Mouse (Mus musculus): ENCODE data around the gene Cenps. TPM values are rescaled to one million over a fixed set of nuclear protein-coding genes. Genes with fewer than 3 reads are reported as not detected.
"Not testable (repeated sequence)": the region's sequence is repeated elsewhere in the genome, so short reads cannot be mapped to it uniquely, and the experiment has no call there.

The Cenps gene
- polyA plus RNA-seq, 1 experiment, result 5.4 TPM

DNA sequence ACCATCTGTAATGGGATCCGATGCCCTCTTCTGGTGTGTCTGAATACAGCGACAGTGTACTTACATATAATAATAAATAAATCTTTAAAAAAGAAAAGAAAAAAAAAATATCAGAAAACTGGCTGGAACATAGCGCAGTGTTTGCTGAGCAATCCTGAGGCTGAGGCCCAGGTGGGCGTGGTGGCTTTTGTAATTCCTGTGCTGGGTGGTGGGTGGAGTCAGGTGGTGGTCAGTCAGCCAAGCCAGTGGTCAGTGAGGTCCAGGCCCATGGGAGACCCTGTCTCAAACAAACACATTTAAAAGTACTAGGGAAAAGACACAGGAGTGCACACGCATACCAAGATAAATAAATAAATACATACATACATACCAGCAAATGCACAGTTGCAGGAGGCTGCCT, 34.7 kb upstream of the Cenps start:
- H3K4me3 ChIP-seq (ENCODE audit: insufficient read depth, low read length), result no peak overlapping the region
- H3K4me1 ChIP-seq (ENCODE audit: control insufficient read depth, insufficient read depth, low read length), result no peaks in the 10 kb centered on the region; the same call in 1 of the 2 replicates
- TF ChIP-seq CTCF (IDR thresholded peaks at IDR 0.05; ENCODE audit: extremely low read depth, insufficient read depth, low read length) (no peak), POLR2A (IDR thresholded peaks at IDR 0.05; ENCODE audit: extremely low read depth, insufficient read depth, low read length) (no peak)
- H3K27ac ChIP-seq (ENCODE audit: insufficient read depth, low read length), result no peak overlapping the region

DNA sequence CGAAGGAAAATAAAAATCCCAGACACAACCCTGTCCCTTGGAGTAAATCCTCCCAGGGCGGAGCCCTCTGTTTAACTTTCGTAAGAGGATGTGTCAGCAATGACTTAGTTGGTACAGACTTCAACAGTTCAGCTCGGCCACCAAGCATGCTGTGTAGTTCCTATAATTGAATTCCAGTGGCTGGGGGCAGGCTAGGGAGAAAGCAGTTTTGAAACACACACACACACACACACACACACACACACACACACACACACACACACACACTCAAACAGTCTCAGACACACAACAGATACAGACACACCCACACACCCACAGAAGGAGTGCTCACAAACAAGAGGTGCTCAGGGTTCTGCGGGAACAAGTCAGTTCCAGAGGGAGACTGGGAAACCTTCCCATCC, 34.2 kb upstream of the Cenps start:
- H3K4me1 ChIP-seq (ENCODE audit: control insufficient read depth, insufficient read depth, low read length), result no peaks in the 10 kb centered on the region; the same call in 1 of the 2 replicates
- H3K27ac ChIP-seq (ENCODE audit: insufficient read depth, low read length), result no peak overlapping the region
- TF ChIP-seq CTCF (IDR thresholded peaks at IDR 0.05; ENCODE audit: extremely low read depth, insufficient read depth, low read length), result no peak
- no peak for TF ChIP-seq POLR2A (IDR thresholded peaks at IDR 0.05; ENCODE audit: extremely low read depth, insufficient read depth, low read length)
- H3K4me3 ChIP-seq (ENCODE audit: insufficient read depth, low read length), result no peak overlapping the region

DNA sequence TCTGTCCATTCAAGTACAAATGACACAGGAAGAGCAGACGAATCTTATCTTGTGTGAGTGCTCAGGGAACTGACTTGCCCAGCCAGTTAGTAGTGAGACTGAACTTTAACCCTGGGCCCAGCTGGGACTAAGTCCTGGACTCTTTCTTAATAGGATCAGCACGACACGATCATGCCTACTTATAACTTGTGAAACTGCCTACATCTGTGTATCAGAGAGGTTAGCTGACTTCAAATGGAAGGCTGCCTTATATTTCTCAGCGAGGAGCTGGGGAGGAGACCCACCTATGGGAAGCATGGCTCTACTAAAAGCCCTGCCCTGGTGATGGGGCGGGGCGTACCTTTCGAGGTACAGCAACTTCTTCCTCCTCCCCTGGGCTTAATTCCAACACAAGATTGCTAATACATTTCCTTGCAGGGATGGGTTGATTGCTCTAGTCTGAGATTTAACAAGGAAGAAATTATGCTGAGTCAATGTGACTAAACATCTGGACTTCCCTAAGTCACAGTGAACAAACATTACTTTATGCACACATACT, 33.0 kb upstream of the Cenps start:
- TF ChIP-seq CTCF (IDR thresholded peaks at IDR 0.05; ENCODE audit: extremely low read depth, insufficient read depth, low read length) (no peak), POLR2A (IDR thresholded peaks at IDR 0.05; ENCODE audit: extremely low read depth, insufficient read depth, low read length) (no peak)
- no peak overlapping the region for H3K27ac ChIP-seq (ENCODE audit: insufficient read depth, low read length)
- H3K4me1 ChIP-seq (ENCODE audit: control insufficient read depth, insufficient read depth, low read length), result no peaks in the 10 kb centered on the region; the same call in 1 of the 2 replicates
- H3K4me3 ChIP-seq (ENCODE audit: insufficient read depth, low read length), result no peak overlapping the region

DNA sequence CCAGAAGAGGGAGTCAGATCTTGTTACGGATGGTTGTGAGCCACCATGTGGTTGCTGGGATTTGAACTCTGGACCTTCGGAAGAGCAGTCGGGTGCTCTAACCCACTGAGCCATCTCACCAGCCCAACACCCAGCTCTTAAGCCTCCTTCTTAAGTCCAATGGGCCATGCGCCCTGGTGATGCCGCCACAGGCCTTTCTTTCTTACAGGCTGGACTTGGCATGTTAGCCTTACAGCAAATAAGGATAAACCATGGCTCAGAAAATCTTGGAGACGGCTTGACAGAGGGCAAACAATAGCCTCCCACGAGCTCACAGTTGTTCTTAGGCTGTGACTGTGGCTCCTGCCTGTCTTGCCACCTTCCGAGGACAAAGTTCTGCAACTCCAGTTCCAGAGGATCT, 32.5 kb upstream of the Cenps start:
- not testable (repeated sequence) for H3K27ac ChIP-seq (ENCODE audit: insufficient read depth, low read length); H3K4me1 ChIP-seq (ENCODE audit: control insufficient read depth, insufficient read depth, low read length); H3K4me3 ChIP-seq (ENCODE audit: insufficient read depth, low read length)

DNA sequence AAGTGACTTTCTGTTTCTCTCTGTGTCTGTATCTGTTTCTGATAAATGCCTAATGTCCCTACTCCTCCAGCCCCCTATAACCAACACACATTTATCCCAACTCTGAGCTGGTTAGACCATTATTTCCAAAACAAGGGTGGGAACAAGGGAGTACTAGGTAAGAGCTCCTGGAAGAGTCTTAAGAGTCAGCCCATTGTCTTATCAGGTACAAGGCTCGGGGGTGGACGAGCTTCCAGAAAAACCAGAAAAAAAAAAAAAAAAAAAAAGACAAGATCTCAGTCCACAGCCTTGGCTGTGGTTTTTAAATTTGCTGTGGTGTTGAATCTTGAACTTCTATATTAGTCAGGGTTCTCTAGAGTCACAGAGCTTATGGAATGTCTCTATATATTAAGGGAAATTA, 30.6 kb upstream of the Cenps start:
- Histone ChIP-seq H3K27ac (ENCODE audit: insufficient read depth, low read length) (no peak overlapping the region), H3K4me3 (ENCODE audit: insufficient read depth, low read length) (no peak overlapping the region), H3K4me1 (ENCODE audit: control insufficient read depth, insufficient read depth, low read length) (no peaks in the 10 kb centered on the region)
- TF ChIP-seq CTCF (IDR thresholded peaks at IDR 0.05; ENCODE audit: extremely low read depth, insufficient read depth, low read length) (no peak), POLR2A (IDR thresholded peaks at IDR 0.05; ENCODE audit: extremely low read depth, insufficient read depth, low read length) (no peak)

DNA sequence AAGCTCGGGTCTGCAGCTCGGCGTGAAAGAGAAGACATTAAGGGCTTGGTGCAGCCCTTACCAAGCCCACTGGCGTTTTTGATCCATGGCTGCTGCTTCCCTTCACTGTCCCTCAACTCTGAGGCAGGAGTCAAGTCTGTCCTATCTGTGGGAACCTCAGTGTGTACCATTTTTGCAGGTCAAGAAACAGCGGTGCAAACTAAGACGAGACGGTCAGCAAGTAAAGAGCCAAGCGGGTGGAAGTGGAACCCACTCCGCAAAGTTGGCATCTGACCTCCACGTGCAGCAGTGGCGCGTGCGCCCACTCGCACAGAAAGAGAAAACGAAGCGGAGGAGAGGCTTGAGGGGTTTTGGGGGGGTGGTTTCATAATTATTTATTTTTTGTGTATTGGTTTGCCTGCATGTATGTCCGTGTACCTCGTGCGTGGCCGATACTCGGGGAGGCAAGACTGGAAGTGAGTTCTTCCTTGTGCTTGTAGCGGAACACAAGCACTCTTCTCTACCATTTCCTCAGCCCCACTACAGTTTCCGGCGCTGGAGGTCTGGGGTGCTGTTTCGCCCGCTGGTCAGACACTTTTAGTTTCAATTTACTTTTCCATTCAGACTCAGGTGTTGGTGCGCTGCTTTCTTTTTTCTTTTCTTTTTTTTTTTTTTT, 29.7 kb upstream of the Cenps start:
- H3K4me3 ChIP-seq (ENCODE audit: insufficient read depth, low read length), result peak overlapping the region; percentile 47
- no peak overlapping the region for H3K27ac ChIP-seq (ENCODE audit: insufficient read depth, low read length)
- TF ChIP-seq CTCF (IDR thresholded peaks at IDR 0.05; ENCODE audit: extremely low read depth, insufficient read depth, low read length), result no peak
- TF ChIP-seq POLR2A (IDR thresholded peaks at IDR 0.05; ENCODE audit: extremely low read depth, insufficient read depth, low read length), result no peak
- no peaks in the 10 kb centered on the region for H3K4me1 ChIP-seq (ENCODE audit: control insufficient read depth, insufficient read depth, low read length)

DNA sequence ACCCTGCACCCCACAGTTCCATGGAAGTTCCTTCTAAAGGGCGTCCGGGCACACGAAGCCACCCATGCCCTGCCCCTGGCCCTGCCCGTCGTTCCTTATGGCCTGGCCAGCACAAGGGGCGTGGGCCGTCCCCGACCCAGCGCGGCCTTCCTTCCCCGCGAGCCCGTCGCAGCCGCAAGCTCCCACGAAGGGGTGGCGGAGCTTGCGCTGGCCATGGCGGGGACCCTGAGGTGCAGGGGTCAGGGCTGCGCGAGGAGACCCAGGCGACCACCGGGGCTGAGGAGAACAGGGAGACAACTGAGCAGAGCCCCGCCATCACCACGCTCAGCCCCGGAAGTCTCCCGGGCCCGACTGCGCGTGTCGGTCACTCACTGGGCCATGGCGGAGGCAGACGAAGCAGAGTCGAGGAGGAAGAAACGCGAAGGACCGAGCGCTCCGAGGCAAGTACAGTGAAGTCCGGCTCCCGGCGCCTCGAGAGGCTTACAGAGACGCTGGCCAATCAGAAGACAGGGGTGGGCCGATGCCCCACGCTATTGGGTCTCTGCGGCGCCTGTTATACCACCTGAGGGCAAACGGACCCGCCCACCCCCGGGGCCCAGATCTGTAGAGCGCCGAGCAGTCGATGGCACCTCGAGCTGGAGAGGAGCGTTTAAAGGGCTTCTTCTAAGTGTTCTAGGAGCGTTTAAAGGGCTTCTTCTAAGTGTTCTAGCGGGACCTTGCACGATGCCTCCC, 29.0 kb upstream of the Cenps start, which contains the start of gene Pgd:
TSS of gene Pgd (minus strand) at position 557 of the 732 bp plus-strand sequence.
- peak within 1 kb of the TSS; percentile 47 for H3K4me3 ChIP-seq (ENCODE audit: insufficient read depth, low read length)
- H3K27ac ChIP-seq (ENCODE audit: insufficient read depth, low read length), result no peak within 1 kb of the TSS
- no peaks in the 10 kb centered on the region for H3K4me1 ChIP-seq (ENCODE audit: control insufficient read depth, insufficient read depth, low read length)
- TF ChIP-seq POLR2A (IDR thresholded peaks at IDR 0.05; ENCODE audit: extremely low read depth, insufficient read depth, low read length), result peak; percentile 97
- TF ChIP-seq CTCF (IDR thresholded peaks at IDR 0.05; ENCODE audit: extremely low read depth, insufficient read depth, low read length), result no peak

DNA sequence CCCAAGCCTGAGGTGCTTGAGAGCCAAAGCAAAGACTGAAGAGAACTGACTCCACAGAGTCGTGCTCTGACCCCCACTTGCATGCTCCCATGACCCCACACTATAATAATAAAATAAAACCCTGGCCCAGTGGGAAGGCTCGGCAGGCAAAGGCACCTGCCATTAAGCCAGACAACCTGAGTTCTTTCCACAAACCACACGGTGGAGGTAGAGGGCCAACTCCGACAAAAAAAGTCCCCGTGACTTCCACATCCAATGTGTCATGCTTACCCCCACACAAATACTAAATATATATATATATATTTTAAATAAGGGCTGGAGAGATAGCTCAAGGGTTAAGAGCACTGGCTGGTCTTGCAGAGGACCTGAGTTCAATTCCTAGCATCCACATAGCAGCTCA, 26.7 kb upstream of the Cenps start:
- no peaks in the 10 kb centered on the region for H3K4me1 ChIP-seq (ENCODE audit: control insufficient read depth, insufficient read depth, low read length)
- no peak overlapping the region for H3K4me3 ChIP-seq (ENCODE audit: insufficient read depth, low read length)
- no peak overlapping the region for H3K27ac ChIP-seq (ENCODE audit: insufficient read depth, low read length)
- no peak for TF ChIP-seq POLR2A (IDR thresholded peaks at IDR 0.05; ENCODE audit: extremely low read depth, insufficient read depth, low read length)
- no peak for TF ChIP-seq CTCF (IDR thresholded peaks at IDR 0.05; ENCODE audit: extremely low read depth, insufficient read depth, low read length)

DNA sequence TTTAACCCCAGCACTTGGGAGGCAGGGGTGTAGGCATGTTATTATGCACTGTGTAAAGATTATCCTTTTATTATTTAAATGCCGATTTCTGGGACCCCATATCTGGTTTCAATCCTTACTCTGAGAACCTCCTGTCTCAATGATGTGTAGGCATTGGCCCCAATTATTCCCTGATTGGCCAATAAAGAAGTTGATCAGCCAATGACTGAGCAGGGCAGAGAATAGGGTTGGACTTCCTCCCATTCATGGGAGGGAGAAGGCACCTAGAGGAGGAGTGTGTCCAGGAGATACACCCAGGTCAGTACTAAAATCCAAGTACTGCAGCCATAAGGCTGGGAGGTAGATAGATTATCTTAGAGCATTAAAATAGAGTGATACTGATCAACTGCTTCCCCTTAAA, 25.8 kb upstream of the Cenps start:
- Histone ChIP-seq H3K27ac (ENCODE audit: insufficient read depth, low read length) (no peak overlapping the region), H3K4me3 (ENCODE audit: insufficient read depth, low read length) (no peak overlapping the region), H3K4me1 (ENCODE audit: control insufficient read depth, insufficient read depth, low read length) (no peaks in the 10 kb centered on the region)
- TF ChIP-seq CTCF (IDR thresholded peaks at IDR 0.05; ENCODE audit: extremely low read depth, insufficient read depth, low read length) (no peak), POLR2A (IDR thresholded peaks at IDR 0.05; ENCODE audit: extremely low read depth, insufficient read depth, low read length) (no peak)

DNA sequence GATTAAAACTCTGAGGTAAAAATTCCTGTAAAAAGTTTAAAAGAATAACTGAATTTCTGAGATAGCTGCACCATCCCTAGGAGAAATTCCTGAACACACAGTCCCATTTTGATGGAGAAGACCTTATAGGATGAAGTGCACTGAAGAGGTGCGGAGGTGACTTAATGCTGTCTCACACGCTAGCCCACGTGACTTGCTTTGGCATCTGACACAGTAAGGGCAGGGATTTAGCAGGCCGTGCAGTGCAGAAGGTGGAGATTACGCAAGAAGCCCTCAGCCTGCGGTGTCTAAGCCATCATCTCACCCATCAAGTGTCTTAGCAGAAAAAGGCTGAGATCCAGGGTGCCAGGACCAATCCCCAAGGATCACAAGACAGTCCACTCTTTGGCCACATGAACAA, 23.7 kb upstream of the Cenps start:
- H3K27ac ChIP-seq (ENCODE audit: insufficient read depth, low read length), result no peak overlapping the region
- no peak overlapping the region for H3K4me3 ChIP-seq (ENCODE audit: insufficient read depth, low read length)
- TF ChIP-seq POLR2A (IDR thresholded peaks at IDR 0.05; ENCODE audit: extremely low read depth, insufficient read depth, low read length) (no peak), CTCF (IDR thresholded peaks at IDR 0.05; ENCODE audit: extremely low read depth, insufficient read depth, low read length) (no peak)
- H3K4me1 ChIP-seq (ENCODE audit: control insufficient read depth, insufficient read depth, low read length), result no peaks in the 10 kb centered on the region
